Mouse (Mus musculus): ENCODE data around the gene Gm17657. TPM values are rescaled to one million over a fixed set of nuclear protein-coding genes. Genes with fewer than 3 reads are reported as not detected.

Gene Gm17657
- total RNA-seq, 2 experiments from 2014 or later: not detected

Other genes starting within 250 kb of the Gm17657 start
- 1.1 and 1.3 TPM in 2 replicates for gene Pi16, start 232.0 kb downstream of the Gm17657 start, total RNA-seq (2015; ENCODE audit: low replicate concordance)
- 3.4 and 3.7 TPM in 2 replicates for gene Pi16, start 232.0 kb downstream of the Gm17657 start, total RNA-seq (2017; ENCODE audit: low replicate concordance)
- 32.1 and 42.3 TPM in 2 replicates for gene Mtch1, start 201.7 kb downstream of the Gm17657 start, total RNA-seq (2015; ENCODE audit: low replicate concordance)
- gene Mtch1, start 201.7 kb downstream of the Gm17657 start, total RNA-seq (2017; ENCODE audit: low replicate concordance): 12.3 and 31.1 TPM in 2 replicates
- gene Fgd2, start 188.7 kb downstream of the Gm17657 start, total RNA-seq (2015; ENCODE audit: low replicate concordance): 4.0 and 6.3 TPM in 2 replicates
- gene Fgd2, start 188.7 kb downstream of the Gm17657 start, total RNA-seq (2017; ENCODE audit: low replicate concordance): 0.98 and 5.0 TPM in 2 replicates
- 88.0 and 102 TPM in 2 replicates for gene Pim1, start 58.9 kb downstream of the Gm17657 start, total RNA-seq (2015; ENCODE audit: low replicate concordance)
- 143 and 147 TPM in 2 replicates for gene Pim1, start 58.9 kb downstream of the Gm17657 start, total RNA-seq (2017; ENCODE audit: low replicate concordance)
- gene Tbc1d22b, start 147 bp upstream of the Gm17657 start, total RNA-seq (2015; ENCODE audit: low replicate concordance): 1.3 and 4.3 TPM in 2 replicates
- gene Tbc1d22b, start 147 bp upstream of the Gm17657 start, total RNA-seq (2017; ENCODE audit: low replicate concordance): 3.1 and 3.2 TPM in 2 replicates
- gene Tmem217, start 2.7 kb upstream of the Gm17657 start, total RNA-seq (2015; ENCODE audit: low replicate concordance): not detected in 2 replicates
- not detected in 2 replicates for gene Tmem217, start 2.7 kb upstream of the Gm17657 start, total RNA-seq (2017; ENCODE audit: low replicate concordance)
- gene Rnf8, start 65.2 kb upstream of the Gm17657 start, total RNA-seq (2015; ENCODE audit: low replicate concordance): 62.0 and 77.1 TPM in 2 replicates
- 71.4 and 80.5 TPM in 2 replicates for gene Rnf8, start 65.2 kb upstream of the Gm17657 start, total RNA-seq (2017; ENCODE audit: low replicate concordance)
- gene Gm28043, start 65.2 kb upstream of the Gm17657 start, total RNA-seq (2015; ENCODE audit: low replicate concordance): 4.0 and 10.5 TPM in 2 replicates
- 29.7 and 39.3 TPM in 2 replicates for gene Gm28043, start 65.2 kb upstream of the Gm17657 start, total RNA-seq (2017; ENCODE audit: low replicate concordance)
- gene Cmtr1, start 111.0 kb upstream of the Gm17657 start, total RNA-seq (2015; ENCODE audit: low replicate concordance): 72.1 and 86.9 TPM in 2 replicates
- 448 and 477 TPM in 2 replicates for gene Cmtr1, start 111.0 kb upstream of the Gm17657 start, total RNA-seq (2017; ENCODE audit: low replicate concordance)
- gene Ccdc167, start 167.4 kb upstream of the Gm17657 start, total RNA-seq (2015; ENCODE audit: low replicate concordance): 7.9 and 11.7 TPM in 2 replicates
- 7.9 and 9.8 TPM in 2 replicates for gene Ccdc167, start 167.4 kb upstream of the Gm17657 start, total RNA-seq (2017; ENCODE audit: low replicate concordance)